Mouse (Mus musculus): ENCODE measurements around the gene Lrrc23.

Gene Lrrc23

GRCm38 (mm10) chr6:124742839-124743514 lies 36.5 kb downstream of the Lrrc23 start:
- DNase-seq (ENCODE audit: low read depth, low spot score), result no peak

DNA sequence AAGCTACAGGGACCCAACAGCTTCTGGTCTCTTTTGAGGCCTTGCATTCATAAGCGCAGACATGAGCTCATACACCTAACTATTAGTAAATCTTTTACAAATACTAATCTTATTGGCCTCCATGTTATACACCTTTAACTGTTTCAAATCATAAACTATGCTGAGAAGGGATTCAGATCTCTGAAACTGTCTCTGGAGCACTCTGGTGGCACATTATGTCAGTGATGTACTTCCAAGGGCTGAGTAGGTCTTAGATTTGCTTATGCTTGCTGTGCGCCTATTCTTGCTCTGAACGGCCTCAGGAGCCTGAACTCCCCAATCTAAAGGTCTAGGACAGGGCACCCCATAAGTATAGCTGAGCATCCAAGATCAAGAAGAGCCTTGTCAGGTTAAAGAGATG lies 37.7 kb downstream of the Lrrc23 start:
- no peak for DNase-seq (ENCODE audit: low read depth, low spot score)

DNA sequence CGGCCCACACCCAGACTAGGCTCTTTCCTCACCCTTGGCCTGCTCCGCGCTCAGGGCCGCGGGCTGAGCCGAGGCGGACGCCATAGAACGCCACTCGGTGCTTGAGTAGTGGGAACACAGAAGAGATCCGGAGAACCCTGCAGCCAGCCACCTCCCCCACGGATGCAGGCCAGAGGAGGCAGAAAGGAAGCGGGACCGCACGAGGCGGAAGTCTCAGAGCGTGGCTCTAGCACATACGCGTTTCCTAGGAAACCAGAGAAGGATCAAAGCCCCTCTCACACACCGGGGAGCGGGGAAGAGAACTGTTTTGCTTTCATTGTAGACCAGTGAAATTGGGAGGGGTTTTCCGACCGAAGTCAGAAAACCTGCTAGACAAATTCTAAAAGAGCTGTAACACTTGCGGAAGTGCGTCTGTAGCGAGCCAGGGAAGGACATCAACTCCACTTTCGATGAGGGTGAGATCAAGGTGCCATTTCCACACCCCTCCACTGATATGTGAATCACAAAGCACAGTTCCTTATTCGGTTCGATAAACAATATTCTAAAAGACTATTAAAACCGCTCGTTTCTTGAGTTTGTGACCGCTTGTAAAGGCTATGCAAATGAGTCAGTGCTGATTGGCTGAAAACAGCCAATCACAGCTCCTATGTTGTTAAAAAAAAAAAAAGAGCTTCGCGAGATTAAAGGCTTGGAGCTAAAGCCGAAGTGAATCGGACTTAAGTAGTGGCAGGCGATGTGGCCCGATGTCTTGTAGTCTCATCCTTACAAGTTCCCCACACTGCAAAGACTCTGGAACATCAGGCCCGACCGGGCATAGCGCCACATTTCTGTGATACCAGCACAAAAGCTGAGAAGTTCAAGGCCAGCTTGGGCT lies 38.4 kb downstream of the Lrrc23 start, which contains the start of gene Grcc10:
Gene Grcc10 (minus strand): TSS at position 487 of the 874 bp plus-strand sequence.
- DNase-seq (ENCODE audit: low read depth, low spot score), result peak; percentile 96

- DNase-seq (ENCODE audit: low read depth, low spot score), result peak; percentile 59
Observed at GRCm38 (mm10) chr6:124740211-124740887, 39.2 kb downstream of the Lrrc23 start.

- DNase-seq (ENCODE audit: low read depth, low spot score), result no peak
Observed at GRCm38 (mm10) chr6:124739231-124739796, 40.2 kb downstream of the Lrrc23 start.

GRCm38 (mm10) chr6:124738511-124739023 lies 41.0 kb downstream of the Lrrc23 start, which contains the start of gene Ptpn6:
Ptpn6 (minus strand) TSS chr6:124738714.
- peak; percentile 29 for DNase-seq (ENCODE audit: low read depth, low spot score)

- no peak for DNase-seq (ENCODE audit: low read depth, low spot score)
Observed at GRCm38 (mm10) chr6:124737040-124737439, 42.5 kb downstream of the Lrrc23 start.

DNA sequence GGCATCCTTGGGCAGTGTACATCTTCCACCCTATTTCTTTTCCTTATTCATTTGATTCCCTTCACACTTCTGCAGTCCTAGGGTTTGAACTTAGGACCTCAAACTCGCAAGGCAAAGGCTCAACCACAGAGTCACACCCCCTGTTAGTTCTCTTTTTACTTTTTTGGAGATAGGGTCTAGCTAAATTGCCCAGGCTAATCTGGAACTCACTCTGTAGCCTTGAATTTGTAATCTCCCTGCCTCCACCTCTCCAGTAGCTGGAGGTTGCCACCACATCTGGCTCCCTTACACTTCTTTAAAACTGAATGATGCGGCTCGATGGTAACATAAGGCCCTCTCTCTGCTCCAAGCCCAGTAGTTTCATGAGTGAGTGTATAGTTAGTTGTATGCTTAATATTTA lies 45.1 kb downstream of the Lrrc23 start:
- DNase-seq (ENCODE audit: low read depth, low spot score), result no peak

DNA sequence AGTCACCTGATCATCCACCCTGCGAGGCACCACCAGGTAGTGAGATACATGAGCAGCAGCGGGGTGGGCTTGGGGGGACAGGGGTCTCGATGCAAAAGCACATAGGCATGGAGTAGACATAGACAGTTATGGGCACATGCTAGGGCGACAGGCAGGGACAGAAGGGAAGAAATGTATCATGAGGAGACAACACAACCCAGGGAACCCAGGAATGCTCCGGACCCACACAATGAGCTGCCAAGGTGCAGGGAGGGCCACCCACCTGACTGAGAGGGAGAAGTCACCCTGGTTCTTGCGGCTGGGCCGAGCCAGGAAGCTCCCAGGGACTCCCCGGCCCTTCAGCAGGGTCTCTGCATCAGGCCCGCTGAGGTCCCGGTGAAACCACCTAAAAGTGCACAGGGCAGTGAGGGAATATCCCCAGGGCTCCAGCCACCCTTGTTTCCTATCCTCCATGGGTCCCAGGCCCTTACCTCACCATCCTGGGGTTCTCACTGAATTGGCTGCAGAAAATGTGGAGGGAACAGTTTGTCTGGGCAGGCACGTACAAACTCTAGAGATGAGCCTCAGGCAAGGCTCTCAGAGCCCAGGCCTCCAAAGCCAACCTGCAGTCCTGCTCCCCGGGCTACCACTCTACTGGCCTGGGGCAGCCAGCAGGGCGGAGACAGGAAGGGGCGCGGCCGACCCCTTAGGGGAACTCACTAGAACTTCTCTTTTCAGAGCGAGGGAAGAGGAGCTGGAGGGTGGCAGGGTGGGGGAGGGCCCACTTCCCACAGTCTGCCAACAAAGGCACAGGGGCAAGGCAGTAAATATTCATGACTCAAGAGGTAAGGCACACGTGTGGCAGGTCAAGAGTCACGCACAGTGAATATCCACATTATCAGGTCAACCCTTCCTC lies 46.8 kb downstream of the Lrrc23 start:
- DNase-seq (ENCODE audit: low read depth, low spot score), result no peak

- DNase-seq (ENCODE audit: low read depth, low spot score), result no peak
Observed at GRCm38 (mm10) chr6:124731038-124731437, 48.5 kb downstream of the Lrrc23 start.

DNA sequence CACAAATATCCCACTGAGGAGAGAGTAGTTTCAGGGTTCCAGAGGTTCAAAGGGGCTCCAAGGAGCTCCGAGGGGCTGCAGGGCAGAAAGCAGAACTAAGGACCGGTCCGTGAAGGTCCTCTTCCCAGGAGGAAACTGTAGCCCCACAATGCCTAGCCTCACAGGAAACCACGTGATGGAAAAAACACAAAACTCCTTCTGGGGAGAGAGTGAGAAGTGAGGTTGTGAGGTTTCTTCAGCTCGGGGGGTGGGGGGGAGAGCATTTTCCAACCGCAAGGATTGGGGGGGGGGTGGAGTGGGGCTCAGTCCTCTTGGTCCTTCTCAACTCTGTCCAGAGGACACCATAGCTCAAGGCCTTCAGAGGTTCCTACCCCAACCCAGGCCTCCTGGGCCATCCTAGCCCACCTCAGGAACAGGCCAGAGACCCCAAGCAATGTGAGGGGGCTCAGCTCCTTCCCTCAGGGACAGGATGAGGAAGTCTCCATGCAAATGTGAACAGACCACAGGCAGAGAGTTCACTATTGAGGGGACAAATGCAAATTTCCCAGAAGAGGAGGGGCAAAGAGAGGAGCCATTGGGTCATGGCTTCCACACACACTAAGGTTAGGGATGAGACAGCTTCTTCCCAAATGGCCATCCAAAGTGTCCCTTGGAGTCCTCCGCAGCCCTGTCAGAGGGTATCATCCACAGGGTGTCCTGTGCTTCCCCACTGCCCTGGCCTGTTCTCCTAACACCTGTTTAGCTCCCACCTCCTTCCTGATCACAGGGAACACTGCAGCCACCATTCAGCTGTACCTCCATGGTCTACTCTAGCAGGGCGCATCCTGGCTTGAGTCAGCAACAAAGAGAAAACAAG lies 49.4 kb downstream of the Lrrc23 start:
- DNase-seq (ENCODE audit: low read depth, low spot score), result no peak

- no peak for DNase-seq (ENCODE audit: low read depth, low spot score)
Observed at GRCm38 (mm10) chr6:124728621-124729020, 50.9 kb downstream of the Lrrc23 start.

DNA sequence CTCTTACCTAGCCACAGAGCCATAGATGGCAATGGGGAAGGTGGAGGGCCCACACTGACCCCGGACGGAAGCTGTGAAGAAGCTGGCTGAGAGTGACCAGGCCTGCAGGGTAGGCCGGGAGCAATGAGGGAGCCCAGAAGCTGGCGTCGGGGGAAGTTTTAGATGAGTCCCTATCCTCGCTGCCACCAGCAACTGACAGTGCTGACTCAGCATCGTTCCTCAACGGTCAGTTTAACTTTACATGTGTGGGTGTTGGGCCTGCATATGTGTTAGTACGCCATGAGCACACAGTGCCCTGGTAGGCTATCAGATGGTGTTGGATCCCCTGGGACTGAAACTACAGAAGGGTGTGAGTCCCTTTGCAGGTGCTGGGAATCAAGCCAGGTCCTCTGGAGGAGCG lies 55.1 kb downstream of the Lrrc23 start:
- no peak for DNase-seq (ENCODE audit: low read depth, low spot score)

- no peak for DNase-seq (ENCODE audit: low read depth, low spot score)
Observed at GRCm38 (mm10) chr6:124723541-124723940, 56.0 kb downstream of the Lrrc23 start.

- no peak for DNase-seq (ENCODE audit: low read depth, low spot score)
Observed at GRCm38 (mm10) chr6:124722876-124723473, 56.6 kb downstream of the Lrrc23 start.

DNA sequence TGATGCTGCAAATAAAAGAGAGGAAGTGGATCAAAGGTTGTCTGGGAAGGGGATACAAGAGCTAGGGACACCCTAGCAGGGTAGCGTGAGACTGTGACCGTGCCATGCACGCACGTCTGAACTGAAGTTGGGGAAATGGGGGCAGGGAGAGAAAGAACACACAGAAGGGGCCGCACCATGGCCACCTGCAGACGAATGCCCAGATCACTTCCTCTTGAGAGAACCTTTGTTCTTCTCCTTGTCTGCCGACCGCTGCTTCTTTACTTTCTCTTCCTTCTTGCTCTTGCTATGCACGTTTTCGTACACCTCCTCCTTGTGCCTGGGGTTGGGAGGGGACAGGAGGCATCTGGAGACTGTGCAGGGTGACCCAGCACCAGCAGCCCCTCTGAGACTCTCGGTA lies 58.6 kb downstream of the Lrrc23 start:
- no peak for DNase-seq (ENCODE audit: low read depth, low spot score)
